Mouse (Mus musculus) activated CD4-positive, CD25-positive, alpha-beta regulatory T cell, adult 9 weeks (primary cell): ENCODE results near the gene Olfr298. TPM values are rescaled to one million over a fixed set of nuclear protein-coding genes. Genes with fewer than 3 reads are reported as not detected.

Experiments used
- polyA plus RNA-seq: library from polyadenylated mRNA; unstranded; fragments of 100-300 nt; shearing (Covaris generic); gene quantifications from one replicate; pipeline ENCODE4 v1.2.1, GENCODE M21; 2017

Olfr298 gene
- polyA plus RNA-seq = not detected

DNA sequence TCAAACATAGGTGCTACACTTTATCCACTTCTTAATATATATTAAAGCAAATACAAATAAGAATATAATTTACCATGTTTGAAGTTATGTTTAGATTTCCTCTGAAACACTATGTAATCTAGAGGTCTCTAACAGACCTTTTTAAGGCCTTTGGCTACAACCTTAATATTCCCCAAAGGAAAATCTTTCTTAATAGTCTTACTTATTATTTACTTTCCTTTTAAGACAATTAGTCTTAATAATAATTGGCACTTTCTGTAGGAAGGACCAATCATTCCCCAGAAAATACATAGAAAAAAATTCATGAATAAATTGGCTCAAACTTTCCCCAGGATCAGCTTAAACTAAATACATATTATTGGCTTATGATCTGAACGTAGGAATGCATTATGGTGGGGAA, at the start of gene Olfr298:
TSS of gene Olfr298 (minus strand) at position 101 of the 400 bp plus-strand sequence.

DNA sequence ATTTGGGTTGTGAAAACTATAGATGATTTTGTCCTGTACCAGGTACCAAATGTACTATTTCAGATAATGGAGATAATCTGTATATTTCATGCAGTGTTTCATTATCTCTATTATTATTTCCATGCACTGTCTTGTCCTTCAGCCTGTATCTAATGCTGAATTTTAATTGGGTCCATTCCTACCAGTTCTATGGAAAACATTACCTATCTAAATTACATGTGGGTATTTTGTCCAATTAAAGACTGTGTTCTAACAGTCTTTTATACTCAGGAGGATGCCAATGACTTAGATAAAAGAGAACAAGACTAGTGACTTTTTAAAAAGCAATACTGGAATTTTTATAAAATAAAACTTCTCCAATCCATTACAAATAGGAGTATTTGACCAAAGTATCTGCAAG, 27.4 kb upstream of the Olfr298 start, which contains the start of gene Olfr297:
TSS of gene Olfr297 (plus strand) at position 301 of the 400 bp plus-strand sequence.

DNA sequence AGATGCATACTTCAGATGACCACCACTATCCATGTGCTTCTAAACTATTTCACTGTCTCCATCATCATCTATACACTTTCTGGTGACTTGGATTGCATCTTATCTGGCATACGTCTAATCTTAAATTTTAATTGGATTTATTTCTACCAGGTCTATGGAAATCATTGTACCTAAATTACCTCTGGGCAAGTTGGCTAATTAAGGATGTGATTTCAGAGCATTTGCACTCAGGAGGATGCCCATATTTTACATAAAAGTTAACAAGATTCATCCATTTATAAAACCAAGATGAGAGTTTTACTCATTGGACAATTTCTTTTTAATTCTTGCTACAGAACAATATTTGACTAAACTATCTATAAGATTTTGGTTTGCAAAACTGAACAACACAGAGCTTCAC, 32.7 kb downstream of the Olfr298 start, which contains the start of gene Olfr299:
TSS of gene Olfr299 (plus strand) at position 301 of the 400 bp plus-strand sequence.

Other genes with a start within 250 kb of the Olfr298 start
- 0.02 TPM for gene Vmn2r76, start 246.2 kb downstream of the Olfr298 start, polyA plus RNA-seq
- not detected for gene Olfr310, start 215.3 kb downstream of the Olfr298 start, polyA plus RNA-seq
- not detected for gene Olfr309, start 178.8 kb downstream of the Olfr298 start, polyA plus RNA-seq
- gene Olfr308, start 166.9 kb downstream of the Olfr298 start, polyA plus RNA-seq = not detected
- gene Olfr307, start 154.9 kb downstream of the Olfr298 start, polyA plus RNA-seq = not detected
- gene Olfr305, start 125.6 kb downstream of the Olfr298 start, polyA plus RNA-seq = not detected
- gene Olfr304, start 105.8 kb downstream of the Olfr298 start, polyA plus RNA-seq = not detected
- not detected for gene Olfr303, start 94.7 kb downstream of the Olfr298 start, polyA plus RNA-seq
- not detected for gene Olfr301, start 88.6 kb downstream of the Olfr298 start, polyA plus RNA-seq
- gene Olfr299, start 32.6 kb downstream of the Olfr298 start, polyA plus RNA-seq = not detected
- gene Olfr297, start 27.5 kb upstream of the Olfr298 start, polyA plus RNA-seq = not detected
- gene Olfr295, start 91.4 kb upstream of the Olfr298 start, polyA plus RNA-seq = not detected
- not detected for gene Olfr294, start 124.2 kb upstream of the Olfr298 start, polyA plus RNA-seq
- gene Olfr293, start 156.6 kb upstream of the Olfr298 start, polyA plus RNA-seq = not detected
- not detected for gene Olfr292, start 195.8 kb upstream of the Olfr298 start, polyA plus RNA-seq